Mouse (Mus musculus) liver, adult (tissue): Measurements from ENCODE around the gene Fgf6.

ENCODE experiments used
- GATA4 ChIP-seq: IDR thresholded peaks from 2 replicates; pipeline ENCODE4 v1.6.1; 2014; ENCODE audit warnings: mild to moderate bottlenecking, low read length; ENCODE audit not compliant: insufficient replicate concordance

Fgf6 gene

DNA sequence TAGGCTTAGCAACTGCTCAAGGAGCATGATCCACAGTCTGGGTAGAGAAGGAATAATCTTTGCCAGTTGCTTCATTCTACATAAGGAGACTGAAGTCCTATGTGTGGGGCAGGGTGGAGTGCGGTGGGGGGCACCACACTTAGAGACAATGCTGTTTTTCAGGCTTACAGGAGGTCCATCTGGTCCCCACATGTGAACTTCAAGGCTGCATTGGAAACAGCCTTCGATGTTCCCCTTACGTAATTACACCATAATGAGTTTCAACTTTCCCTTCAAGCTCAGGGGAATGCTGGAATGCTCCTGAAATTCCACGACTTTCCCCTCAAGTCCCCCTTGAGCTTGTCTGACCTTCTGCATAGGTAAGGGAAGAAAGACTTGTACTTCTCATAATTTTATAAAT is 35.5 kb downstream of the Fgf6 start:
- no peak for TF ChIP-seq GATA4

DNA sequence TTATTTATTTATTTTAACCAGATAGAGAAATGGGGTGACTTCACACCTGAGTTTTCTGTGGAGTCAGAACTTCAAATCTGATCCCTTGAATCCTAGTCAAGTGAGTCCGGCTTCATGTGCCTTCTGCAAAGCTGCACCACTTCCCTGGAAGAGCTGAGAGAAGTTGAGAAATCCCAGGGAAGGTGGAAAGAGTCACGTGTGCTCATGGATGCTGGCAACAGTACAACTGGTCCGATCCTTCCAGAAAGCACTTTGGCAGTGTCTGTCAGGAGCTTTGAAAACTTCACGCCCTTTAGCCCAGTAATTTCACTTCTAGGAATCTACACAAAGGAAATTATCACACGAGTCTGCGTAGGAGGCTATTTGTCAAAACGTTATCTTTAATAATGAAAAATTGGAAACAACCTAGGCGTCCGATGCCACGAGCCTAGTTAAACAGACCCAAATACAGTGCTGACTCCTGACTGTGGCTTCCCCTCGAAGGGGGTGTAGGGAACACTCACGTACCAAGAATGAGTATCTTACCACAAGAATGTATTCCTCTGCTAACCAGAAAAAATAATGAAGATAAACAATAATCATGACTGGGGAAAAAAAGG is 41.7 kb downstream of the Fgf6 start:
- no peak for TF ChIP-seq GATA4

- no peak for TF ChIP-seq GATA4
Measured at GRCm38 (mm10) chr6:127059975-127060374, 44.6 kb downstream of the Fgf6 start.

DNA sequence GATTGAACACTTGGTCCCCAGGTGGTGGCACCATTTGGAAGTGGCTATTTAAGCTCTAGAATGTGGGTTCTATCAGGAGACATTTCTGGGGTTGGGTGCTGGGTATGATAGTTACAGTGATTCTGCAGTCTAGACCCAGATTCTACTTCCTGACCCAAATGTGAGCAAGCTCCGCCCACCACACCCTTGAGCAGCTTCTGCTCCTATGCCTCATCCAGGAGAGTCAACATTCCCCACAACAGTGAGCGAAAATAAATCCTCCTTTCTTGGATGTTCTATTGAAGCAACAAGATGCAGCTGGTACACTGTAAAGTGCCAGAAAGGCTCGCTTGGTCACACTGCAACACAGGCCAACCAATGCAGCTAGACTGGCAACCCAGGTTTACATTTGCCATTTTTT is 48.5 kb downstream of the Fgf6 start:
- TF ChIP-seq GATA4, result no peak

DNA sequence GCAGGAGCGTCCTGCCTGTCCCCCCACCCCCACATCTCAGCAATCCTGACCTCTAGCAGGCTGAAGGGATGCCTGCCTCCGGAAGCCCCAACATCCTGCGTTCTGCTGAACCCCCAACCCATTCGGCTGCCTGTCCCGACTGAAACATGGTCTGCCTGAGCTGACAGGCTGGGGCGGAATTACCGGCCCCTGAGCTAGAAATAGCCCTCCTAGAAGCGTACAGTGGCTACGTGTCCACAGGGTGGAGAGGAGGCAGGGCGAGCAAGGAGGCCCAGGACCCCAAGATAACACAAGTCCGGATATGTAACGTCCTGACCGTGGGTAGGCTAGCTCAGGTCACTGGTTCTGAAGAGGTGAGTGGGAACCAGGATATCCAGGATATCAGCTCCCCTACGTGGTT is 49.4 kb downstream of the Fgf6 start:
- no peak for TF ChIP-seq GATA4

- no peak for TF ChIP-seq GATA4
Measured at GRCm38 (mm10) chr6:127072817-127073216, 57.4 kb downstream of the Fgf6 start, which contains the start of gene Fgf23. Gene Fgf23, plus strand, starts transcription at chr6:127072902.
